Mouse (Mus musculus) spleen, adult 2 months (tissue): ENCODE results near the gene 4930447C04Rik. TPM values are rescaled to one million over a fixed set of nuclear protein-coding genes. Genes with fewer than 3 reads are reported as not detected.

Source experiments
- DNase-seq, 2 experiments: peaks; one replicate each; pipeline versions ENCODE4 v3.0.0 to v3.0.0-alpha.2; 2012 to 2021; ENCODE audit warnings: low spot score in 2 of 2, low read depth in 1 of 2
- H3K27ac ChIP-seq: fragments of 200-500 bp; 2 replicates; pipeline ENCODE4 v1.5.1; 2012; ENCODE audit warnings: low read length, inconsistent platforms; ENCODE audit not compliant: insufficient read depth
- H3K27me3 ChIP-seq: fragments of 200-500 bp; 2 replicates; pipeline ENCODE4 v1.6.1; 2012; ENCODE audit warnings: mild to moderate bottlenecking, moderate library complexity, low read length, inconsistent platforms; ENCODE audit not compliant: control insufficient read depth, insufficient read depth
- H3K36me3 ChIP-seq: fragments of 200-500 bp; 2 replicates; pipeline ENCODE4 v1.6.1; 2012; ENCODE audit warnings: mild to moderate bottlenecking, low read length, inconsistent platforms; ENCODE audit not compliant: control insufficient read depth, insufficient read depth
- H3K4me1 ChIP-seq: fragments of 200-500 bp; 2 replicates; pipeline ENCODE4 v1.6.1; 2011; ENCODE audit warnings: inconsistent platforms; ENCODE audit not compliant: control insufficient read depth, insufficient read depth, insufficient read length
- H3K4me3 ChIP-seq: fragments of 200-500 bp; 2 replicates; pipeline ENCODE4 v1.5.1; 2011; ENCODE audit warnings: mild to moderate bottlenecking, inconsistent platforms; ENCODE audit not compliant: insufficient read depth, insufficient read length; ENCODE audit errors: extremely low read depth
- CTCF ChIP-seq: fragments of 200-500 bp; IDR thresholded peaks from 2 replicates; pipeline ENCODE4 v1.5.1; 2011; ENCODE audit warnings: mild to moderate bottlenecking, inconsistent platforms; ENCODE audit not compliant: insufficient read depth, insufficient read length, insufficient replicate concordance; ENCODE audit errors: extremely low read depth
- POLR2A ChIP-seq: fragments of 200-500 bp; IDR thresholded peaks from 2 replicates; pipeline ENCODE4 v1.6.1; 2011; ENCODE audit warnings: low read depth, low read length, inconsistent platforms
- WGBS: fragments of 180-500 bp; shearing (Covaris S2); methylation state at CpG from one replicate; pipeline ENCODE4 v1.1.7; 2018; 5-methylcytosine and 5-hydroxymethylcytosine counted together
- polyA plus RNA-seq: library from polyadenylated mRNA; depleted of rRNA; stranded (reverse); fragments of >200 nt; gene quantifications from 2 replicates; pipeline ENCODE4 v1.2.3, GENCODE M21; 2012

The 4930447C04Rik gene
- polyA plus RNA-seq, 1 experiment: not detected

- TF ChIP-seq POLR2A: no peak
- no peak for TF ChIP-seq CTCF
- no peak for DNase-seq
- peaks cover 21% of the 10 kb centered on the region for H3K27me3 ChIP-seq
Measured at GRCm38 (mm10) chr12:72938600-72939490, 1.7 kb downstream of the 4930447C04Rik start.

GRCm38 (mm10) chr12:72938176-72938575 lies 2.4 kb downstream of the 4930447C04Rik start:
- H3K36me3 ChIP-seq: no peaks in the 10 kb centered on the region
- peaks cover 19% of the 10 kb centered on the region for H3K27me3 ChIP-seq
- no peaks in the 10 kb centered on the region for H3K4me1 ChIP-seq
- WGBS: 10% methylated on average over 12 of the region's 13 CpGs
- no peak overlapping the region for H3K4me3 ChIP-seq
- no peak overlapping the region for H3K27ac ChIP-seq
- TF ChIP-seq POLR2A (no peak), CTCF (no peak)
- no peak for DNase-seq

More at GRCm38 (mm10) chr12:72938600-72939490, 1.7 kb downstream of the 4930447C04Rik start:
- H3K4me1 ChIP-seq: no peaks in the 10 kb centered on the region
- H3K27ac ChIP-seq: no peak overlapping the region
- no peaks in the 10 kb centered on the region for H3K36me3 ChIP-seq
- H3K4me3 ChIP-seq: no peak overlapping the region
- 6% methylated on average over 14 of the region's 14 CpGs for WGBS

GRCm38 (mm10) chr12:72937537-72938120 lies 2.9 kb downstream of the 4930447C04Rik start:
- no peak overlapping the region for H3K27ac ChIP-seq
- H3K36me3 ChIP-seq: no peaks in the 10 kb centered on the region
- peaks cover 19% of the 10 kb centered on the region for H3K27me3 ChIP-seq
- no peaks in the 10 kb centered on the region for H3K4me1 ChIP-seq
- TF ChIP-seq POLR2A: no peak
- no peak for TF ChIP-seq CTCF
- 11% methylated on average over 19 of the region's 19 CpGs for WGBS
- H3K4me3 ChIP-seq: no peak overlapping the region
- DNase-seq: no peak

GRCm38 (mm10) chr12:72936751-72937150 lies 3.8 kb downstream of the 4930447C04Rik start:
- Histone ChIP-seq H3K36me3 (no peaks in the 10 kb centered on the region), H3K4me1 (no peaks in the 10 kb centered on the region), H3K4me3 (no peak overlapping the region), H3K27ac (no peak overlapping the region), H3K27me3 (peaks cover 18% of the 10 kb centered on the region)
- TF ChIP-seq CTCF (no peak), POLR2A (no peak)
- no peak for DNase-seq
- WGBS: 46% methylated on average over 8 of the region's 8 CpGs

GRCm38 (mm10) chr12:72917159-72917993 lies 23.2 kb downstream of the 4930447C04Rik start:
- 37% methylated on average over 45 of the region's 48 CpGs for WGBS

GRCm38 (mm10) chr12:72854377-72855032 lies 86.1 kb downstream of the 4930447C04Rik start:
- Histone ChIP-seq H3K27ac (no peak overlapping the region), H3K4me3 (no peak overlapping the region), H3K4me1 (no peaks in the 10 kb centered on the region), H3K27me3 (peaks cover 2% of the 10 kb centered on the region; the same call in 1 of the 2 replicates), H3K36me3 (no peaks in the 10 kb centered on the region)
- WGBS: 8% methylated on average over 19 of the region's 19 CpGs
- TF ChIP-seq POLR2A: no peak
- no peak for TF ChIP-seq CTCF
- DNase-seq: no peak

More at GRCm38 (mm10) chr12:72917159-72917993, 23.2 kb downstream of the 4930447C04Rik start:
- H3K36me3 ChIP-seq: no peaks in the 10 kb centered on the region
- H3K27ac ChIP-seq: no peak overlapping the region
- no peak overlapping the region for H3K4me3 ChIP-seq
- peaks cover 3% of the 10 kb centered on the region; the same call in 1 of the 2 replicates for H3K27me3 ChIP-seq
- no peaks in the 10 kb centered on the region for H3K4me1 ChIP-seq
- no peak for DNase-seq
- no peak for TF ChIP-seq POLR2A
- TF ChIP-seq CTCF: no peak
